Mouse (Mus musculus) embryo, embryonic 9.5 days (tissue): ENCODE data around the gene Smap1.
"Not testable (repeated sequence)": the region's sequence is repeated elsewhere in the genome, so short reads cannot be mapped to it uniquely, and the experiment has no call there.

ENCODE experiments used
- DNase-seq: peaks from one replicate; pipeline ENCODE4 v3.0.0-alpha.2; 2017; ENCODE audit errors: extremely low spot score

Gene Smap1

GRCm38 (mm10) chr1:23921711-23922529 is at the start of gene Smap1:
TSS of gene Smap1 (minus strand) at chr1:23922317.
- peak; percentile 77 for DNase-seq

- not testable (repeated sequence) for DNase-seq
Measured at GRCm38 (mm10) chr1:23971159-23971558, 49.0 kb upstream of the Smap1 start.

GRCm38 (mm10) chr1:23968027-23968725 is 46.1 kb upstream of the Smap1 start:
- no peak for DNase-seq

GRCm38 (mm10) chr1:23966226-23966625 is 44.1 kb upstream of the Smap1 start:
- DNase-seq: no peak

GRCm38 (mm10) chr1:23959415-23959732 is 37.3 kb upstream of the Smap1 start:
- peak; percentile 32 for DNase-seq

- peak; percentile 58 for DNase-seq
Measured at GRCm38 (mm10) chr1:23958668-23959414, 36.7 kb upstream of the Smap1 start.

- no peak for DNase-seq
Measured at GRCm38 (mm10) chr1:23958101-23958500, 36.0 kb upstream of the Smap1 start.

GRCm38 (mm10) chr1:23955539-23955938 is 33.4 kb upstream of the Smap1 start:
- DNase-seq: no peak

GRCm38 (mm10) chr1:23953921-23954320 is 31.8 kb upstream of the Smap1 start:
- DNase-seq: no peak

- DNase-seq: no peak
Measured at GRCm38 (mm10) chr1:23948778-23949699, 26.9 kb upstream of the Smap1 start.

- DNase-seq: no peak
Measured at GRCm38 (mm10) chr1:23948290-23948689, 26.2 kb upstream of the Smap1 start.

- DNase-seq: no peak
Measured at GRCm38 (mm10) chr1:23944076-23944475, 22.0 kb upstream of the Smap1 start.

- no peak for DNase-seq
Measured at GRCm38 (mm10) chr1:23943146-23943940, 21.2 kb upstream of the Smap1 start.

- DNase-seq: no peak
Measured at GRCm38 (mm10) chr1:23935408-23935762, 13.3 kb upstream of the Smap1 start.

GRCm38 (mm10) chr1:23934669-23935407 is 12.7 kb upstream of the Smap1 start:
- DNase-seq: no peak

GRCm38 (mm10) chr1:23929410-23929809 is 7.3 kb upstream of the Smap1 start:
- DNase-seq: no peak

GRCm38 (mm10) chr1:23928371-23928770 is 6.3 kb upstream of the Smap1 start:
- DNase-seq: no peak

GRCm38 (mm10) chr1:23923779-23924708 is 1.9 kb upstream of the Smap1 start:
- no peak for DNase-seq

GRCm38 (mm10) chr1:23922530-23922884 is 390 bp upstream of the Smap1 start:
- DNase-seq: no peak
